Mouse (Mus musculus): ENCODE data around the gene Sgsm3. TPM values are rescaled to one million over a fixed set of nuclear protein-coding genes. Genes with fewer than 3 reads are reported as not detected.
"Not testable (repeated sequence)": the region's sequence is repeated elsewhere in the genome, so short reads cannot be mapped to it uniquely, and the experiment has no call there.

Gene Sgsm3
- total RNA-seq (2022): 10 to 100 TPM; 11.0 to 14.6 (median 11.7) TPM

DNA sequence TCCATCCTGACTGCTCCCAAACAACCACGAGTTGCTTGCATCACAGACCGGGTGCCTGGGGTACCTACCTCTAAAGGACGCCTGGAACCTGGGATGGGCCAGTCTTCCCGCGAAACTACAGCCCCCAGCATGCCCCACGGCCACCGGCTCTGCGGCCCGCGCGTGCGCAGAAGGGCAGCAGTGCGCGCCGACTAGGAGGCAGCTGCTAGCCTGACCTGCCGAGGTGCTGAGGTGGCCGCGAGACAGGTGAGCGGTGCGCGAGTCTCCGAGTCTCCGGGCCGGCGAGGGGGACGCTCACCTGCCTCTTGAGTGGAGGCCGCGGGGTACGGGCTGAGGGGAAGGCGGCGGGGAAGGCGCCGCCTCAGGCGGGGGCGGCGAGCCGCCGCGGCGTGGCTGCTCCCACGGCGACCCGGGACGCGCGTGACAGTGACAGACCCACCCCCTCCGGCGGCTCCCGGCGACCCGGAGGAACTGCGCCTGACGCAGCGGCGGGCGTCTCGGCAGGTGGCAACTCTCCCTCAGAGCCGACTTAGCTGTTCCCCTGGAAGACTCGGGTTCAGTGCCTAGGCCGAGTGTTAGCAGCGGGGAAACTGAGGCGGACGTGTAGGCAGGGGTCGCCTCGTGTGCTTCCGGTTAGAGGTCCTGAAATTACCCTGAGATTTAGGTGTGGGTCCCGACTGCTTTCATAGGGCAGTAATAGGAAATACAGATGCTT is at the start of gene Sgsm3:
TSS of gene Sgsm3 (plus strand) at position 146 of the 715 bp plus-strand sequence.
- DNase-seq (ENCODE audit: low spot score): peak; percentile 73

GRCm38 (mm10) chr15:80928811-80929355 is 48.7 kb upstream of the Sgsm3 start:
- no peak for DNase-seq (ENCODE audit: low spot score)

DNA sequence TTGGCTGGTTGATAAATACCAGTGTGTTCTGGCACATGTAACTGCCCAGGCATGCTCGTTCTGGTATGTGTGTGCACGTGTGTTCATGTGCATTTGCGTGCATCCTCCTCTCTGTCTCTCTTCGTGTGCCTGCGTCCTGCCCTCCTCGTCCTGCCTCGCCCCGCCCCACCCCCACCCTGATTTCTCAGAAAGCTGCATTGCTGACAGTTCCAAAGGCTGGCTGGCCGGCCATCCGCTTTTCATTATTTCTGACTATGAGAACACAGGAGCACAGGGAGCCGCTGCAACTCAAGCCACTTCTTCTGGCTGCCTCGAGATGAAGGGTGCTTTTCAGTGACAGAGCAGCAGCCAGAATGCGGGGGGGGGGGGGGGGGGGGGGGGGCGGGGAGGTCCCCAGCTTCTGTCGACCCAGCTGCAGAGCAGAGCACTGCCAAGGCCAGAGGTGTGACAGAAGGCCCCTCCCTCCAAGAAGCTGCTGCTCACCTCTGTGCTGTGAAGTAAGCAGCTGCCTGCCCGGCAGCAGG is 47.5 kb upstream of the Sgsm3 start:
- DNase-seq (ENCODE audit: low spot score): no peak

DNA sequence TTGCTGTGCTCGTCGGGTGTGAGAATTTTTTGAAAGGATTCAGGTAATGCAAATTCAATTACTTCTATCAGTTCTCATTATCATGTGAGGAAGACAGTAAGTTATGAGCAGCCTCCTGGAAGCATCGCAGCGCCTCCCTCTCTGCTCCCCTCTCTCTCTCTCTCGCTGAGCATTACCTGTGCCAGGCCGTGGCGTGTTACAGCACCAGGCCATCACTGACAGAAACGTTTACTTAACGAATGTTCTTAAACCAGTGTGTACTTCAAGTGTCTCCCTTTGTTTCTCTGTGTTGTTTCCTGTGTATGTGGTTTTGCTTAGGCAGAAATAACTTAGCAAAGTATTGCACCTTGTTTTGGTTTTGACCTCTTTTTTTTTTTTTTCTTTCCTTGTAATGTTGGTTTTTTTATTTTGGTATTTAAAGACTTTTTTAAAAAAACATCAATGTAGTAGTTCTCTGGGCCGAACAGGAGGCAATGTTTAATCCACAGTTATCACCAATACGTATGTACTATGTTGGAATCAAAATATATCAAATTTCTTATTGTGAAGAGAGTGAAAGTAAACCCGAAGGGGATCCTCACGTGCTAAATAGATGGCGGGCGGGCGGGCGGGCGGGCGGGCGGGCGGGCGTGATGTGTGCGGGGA is 46.8 kb upstream of the Sgsm3 start:
- DNase-seq (ENCODE audit: low spot score): not testable (repeated sequence)

DNA sequence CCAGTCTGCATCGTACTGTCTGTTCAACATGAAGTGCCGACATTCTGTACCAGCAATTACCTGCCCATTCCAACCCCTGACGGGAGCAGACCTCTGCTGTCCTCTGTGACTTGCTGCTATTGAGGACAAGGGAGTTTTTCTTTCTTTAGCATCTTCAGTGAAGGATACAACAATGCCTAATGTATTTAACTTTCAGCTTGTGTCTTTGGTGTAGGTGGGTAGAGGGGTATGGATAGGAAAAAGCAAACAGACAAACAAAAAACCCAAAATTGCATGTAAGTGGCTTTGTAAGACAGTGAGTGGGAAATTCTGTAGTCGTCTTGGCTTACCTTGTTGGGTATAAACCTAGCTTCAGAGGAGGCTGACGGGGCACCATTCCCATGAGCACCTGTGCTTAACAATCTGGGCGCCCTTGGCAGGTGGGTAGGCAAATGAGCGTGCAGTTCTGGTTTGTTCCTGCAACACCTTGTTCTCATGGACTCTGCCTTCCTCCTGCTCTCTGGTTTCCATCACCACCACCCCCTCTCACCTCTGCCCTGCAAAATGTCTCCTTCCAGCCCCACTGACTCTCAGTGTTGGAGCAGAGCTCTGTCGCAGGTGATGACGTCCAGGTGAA is 46.1 kb upstream of the Sgsm3 start:
- no peak for DNase-seq (ENCODE audit: low spot score)

- DNase-seq (ENCODE audit: low spot score): no peak
Measured at GRCm38 (mm10) chr15:80934841-80935240, 42.7 kb upstream of the Sgsm3 start.

GRCm38 (mm10) chr15:80936686-80937085 is 40.9 kb upstream of the Sgsm3 start:
- no peak for DNase-seq (ENCODE audit: low spot score)

DNA sequence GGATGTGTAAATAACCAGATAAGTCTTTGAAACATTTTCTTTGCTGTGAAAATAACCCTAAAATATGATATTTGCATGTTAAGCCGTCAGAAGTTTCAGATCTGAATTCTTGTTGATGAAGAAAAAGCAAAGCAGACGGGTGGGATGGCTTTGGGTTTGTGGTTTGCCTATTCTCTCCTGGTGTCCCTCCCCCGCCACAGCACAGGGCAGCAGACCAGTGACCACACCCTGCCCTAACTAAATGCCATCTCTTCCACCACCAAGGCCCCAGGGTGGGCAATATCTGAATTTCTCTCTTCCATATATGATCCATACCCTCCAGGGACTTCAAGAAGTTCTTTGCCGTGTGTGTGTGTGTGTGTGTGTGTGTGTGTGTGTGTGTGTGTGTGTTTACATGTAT is 39.0 kb upstream of the Sgsm3 start:
- DNase-seq (ENCODE audit: low spot score): no peak

GRCm38 (mm10) chr15:80939401-80939800 is 38.2 kb upstream of the Sgsm3 start:
- DNase-seq (ENCODE audit: low spot score): no peak

GRCm38 (mm10) chr15:80941468-80942040 is 36.0 kb upstream of the Sgsm3 start:
- DNase-seq (ENCODE audit: low spot score): no peak

- no peak for DNase-seq (ENCODE audit: low spot score)
Measured at GRCm38 (mm10) chr15:80945851-80946250, 31.7 kb upstream of the Sgsm3 start.

- peak; percentile 84 for DNase-seq (ENCODE audit: low spot score)
Measured at GRCm38 (mm10) chr15:80948145-80949135, 29.1 kb upstream of the Sgsm3 start, which contains the start of gene Adsl. Gene Adsl (plus strand): TSS chr15:80948490.

DNA sequence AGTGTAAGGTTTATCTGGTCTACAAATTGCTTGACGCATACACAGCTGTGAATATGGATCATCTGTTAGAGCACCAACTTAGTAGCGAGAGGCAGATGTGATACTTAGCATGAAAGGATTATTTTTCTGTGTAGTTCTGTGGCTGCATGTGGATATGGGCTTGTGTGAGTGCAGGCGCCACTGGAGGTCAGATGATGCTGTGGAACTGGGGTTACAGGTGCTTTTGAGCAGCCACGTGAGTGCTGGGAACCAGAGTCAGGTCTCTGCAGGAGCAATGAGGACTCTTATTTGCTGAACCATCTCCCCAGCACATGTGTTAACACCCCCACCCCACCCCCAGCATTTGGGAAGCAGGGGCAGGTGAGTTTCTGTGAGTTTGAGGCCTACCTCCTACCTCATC is 28.1 kb upstream of the Sgsm3 start:
- DNase-seq (ENCODE audit: low spot score): no peak

DNA sequence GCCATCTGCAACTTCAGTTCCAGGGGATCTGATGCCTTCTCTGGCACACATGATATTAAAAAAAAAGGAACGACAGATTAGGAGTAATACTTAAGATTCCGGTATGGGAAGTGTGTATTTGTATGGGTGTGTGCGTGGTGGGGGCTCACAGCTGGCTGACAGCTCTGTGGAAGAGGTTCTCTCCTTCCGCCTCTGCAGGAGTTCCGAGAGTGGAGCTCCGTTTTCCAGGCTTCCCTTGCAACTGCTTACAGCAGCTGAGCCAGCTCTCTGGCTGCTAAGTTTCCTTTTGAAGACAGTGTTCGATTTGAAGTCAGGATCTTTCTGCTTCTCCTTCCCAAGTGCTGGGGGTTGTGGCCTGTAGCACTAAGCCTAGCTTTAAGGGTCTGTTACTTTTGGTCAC is 27.5 kb upstream of the Sgsm3 start:
- DNase-seq (ENCODE audit: low spot score): no peak

DNA sequence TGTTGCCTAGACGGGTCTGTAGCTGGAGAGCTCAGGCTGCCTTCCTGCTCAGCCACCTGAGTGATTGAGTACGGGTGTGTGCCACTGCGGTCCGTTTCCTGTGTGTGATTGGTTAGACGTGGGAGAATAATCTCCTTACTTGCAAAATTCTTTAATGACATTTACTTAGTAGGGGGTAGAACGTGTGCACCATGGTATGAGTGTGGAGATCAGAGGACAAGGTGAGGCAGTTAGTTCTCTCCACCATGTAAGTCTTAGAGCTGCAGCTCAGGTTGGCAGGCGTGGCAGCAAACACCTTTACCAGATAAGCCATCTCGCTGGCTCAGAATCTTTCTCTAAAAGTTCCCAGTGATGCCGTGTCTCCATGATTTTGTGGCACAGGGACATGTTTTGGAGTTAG is 23.6 kb upstream of the Sgsm3 start:
- no peak for DNase-seq (ENCODE audit: low spot score)

DNA sequence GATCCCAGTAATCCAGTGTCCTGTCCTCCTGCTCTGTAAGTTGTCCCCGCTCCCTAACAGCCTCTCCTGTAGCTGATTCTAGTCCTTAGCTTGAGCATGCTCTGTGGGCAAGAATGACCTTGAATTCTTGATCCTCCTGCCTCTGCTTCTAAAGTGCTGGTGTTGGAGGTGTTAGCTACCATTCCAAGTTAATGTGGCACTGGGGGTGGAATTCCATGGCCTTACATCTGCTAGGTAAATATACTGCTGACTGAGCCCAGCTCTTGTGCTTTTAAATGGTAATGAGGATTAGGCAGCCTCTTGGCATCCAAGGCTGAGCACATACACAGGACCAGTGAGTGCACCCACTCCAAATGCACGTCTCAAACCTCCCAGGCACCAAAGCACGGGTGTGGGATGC is 22.7 kb upstream of the Sgsm3 start:
- no peak for DNase-seq (ENCODE audit: low spot score)

GRCm38 (mm10) chr15:80955836-80956438 is 21.6 kb upstream of the Sgsm3 start:
- no peak for DNase-seq (ENCODE audit: low spot score)

DNA sequence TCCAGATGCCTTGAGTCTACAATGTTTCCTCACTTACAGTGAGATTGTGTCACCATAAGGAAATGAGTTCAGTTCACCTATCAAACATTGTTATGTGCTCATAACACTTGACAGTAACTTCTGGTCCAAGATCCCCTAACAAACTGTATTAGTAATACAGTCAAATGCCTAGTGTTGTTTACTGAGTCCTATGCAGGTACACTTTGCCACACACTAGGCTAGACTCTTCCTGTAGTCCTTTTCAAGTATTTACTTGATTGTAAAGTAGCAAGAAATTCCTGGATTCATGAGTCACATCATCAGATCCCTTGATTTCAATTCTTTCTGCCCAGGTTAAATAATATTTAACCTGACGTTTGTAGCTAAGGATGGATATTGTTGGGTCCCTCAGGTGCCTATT is 8.2 kb upstream of the Sgsm3 start:
- no peak for DNase-seq (ENCODE audit: low spot score)

GRCm38 (mm10) chr15:80974311-80974710 is 3.3 kb upstream of the Sgsm3 start:
- DNase-seq (ENCODE audit: low spot score): no peak

DNA sequence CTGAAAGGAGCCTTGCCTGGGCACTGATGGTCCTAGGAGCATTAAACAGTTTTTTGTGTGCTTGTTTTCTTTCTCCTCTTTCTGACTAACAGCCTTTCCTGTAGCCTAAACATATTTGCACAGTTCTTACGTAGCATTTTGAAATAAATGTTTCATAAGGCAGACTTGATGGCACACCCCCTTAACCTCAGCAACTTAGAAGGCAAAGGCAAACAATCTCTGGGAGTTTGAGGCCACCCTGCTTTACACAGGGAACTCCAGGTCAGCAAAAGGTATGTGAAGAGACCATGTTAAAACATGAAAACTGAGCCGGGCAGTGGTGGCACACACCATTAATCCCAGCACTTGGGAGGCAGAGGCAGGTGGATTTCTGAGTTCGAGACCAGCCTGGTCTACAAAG is 1.9 kb upstream of the Sgsm3 start:
- DNase-seq (ENCODE audit: low spot score): no peak

Measured in heart, adult 8-10 months (tissue).